Mouse (Mus musculus): ENCODE measurements around the gene Rad52. TPM values are rescaled to one million over a fixed set of nuclear protein-coding genes. Genes with fewer than 3 reads are reported as not detected.
A peak's percentile ranks its signal among the peaks of the same experiment; 100 is the strongest.

Gene Rad52
- polyA plus RNA-seq (2014; fragmentation: Nextera tagmentation; extraction: Ambion mirVana), result 18.5 and 22.8 TPM in 2 replicates

GRCm38 (mm10) chr6:119902204-119903080 lies at the start of gene Rad52:
Gene Rad52, plus strand, starts transcription at chr6:119902698.
- H3K9ac ChIP-seq, result peak within 1 kb of the TSS; percentile 94
- H3K4me1 ChIP-seq (ENCODE audit: insufficient read depth), result no peaks in the 10 kb centered on the region; the same call in 1 of the 2 replicates
- no peak for TF ChIP-seq CTCF (IDR thresholded peaks at IDR 0.05; ENCODE audit: low read depth)
- H3K27me3 ChIP-seq (ENCODE audit: insufficient read depth, low read length), result no peaks in the 10 kb centered on the region
- WGBS, result under 1% methylated on average over 67 of the region's 67 CpGs
- H3K27ac ChIP-seq (ENCODE audit: low read depth), result peak within 1 kb of the TSS; percentile 95
- peak within 1 kb of the TSS; percentile 89 for H3K4me3 ChIP-seq (ENCODE audit: low read depth, low read length)
- no peaks in the 10 kb centered on the region for H3K36me3 ChIP-seq (ENCODE audit: insufficient read depth)
- peak; percentile 93 for ATAC-seq (ENCODE audit: insufficient read depth)
- peak within 1 kb of the TSS; percentile 81 for H3K4me2 ChIP-seq
- no peaks in the 10 kb centered on the region for H3K9me3 ChIP-seq (ENCODE audit: low read depth, low read length)
- DNase-seq, result peak; percentile 94

- Histone ChIP-seq H3K9ac (no peak overlapping the region), H3K4me1 (ENCODE audit: insufficient read depth) (no peaks in the 10 kb centered on the region; the same call in 1 of the 2 replicates), H3K4me3 (ENCODE audit: low read depth, low read length) (no peak overlapping the region), H3K27ac (ENCODE audit: low read depth) (no peak overlapping the region), H3K9me3 (ENCODE audit: low read depth, low read length) (no peaks in the 10 kb centered on the region), H3K36me3 (ENCODE audit: insufficient read depth) (no peaks in the 10 kb centered on the region), H3K4me2 (no peak overlapping the region), H3K27me3 (ENCODE audit: insufficient read depth, low read length) (no peaks in the 10 kb centered on the region)
- no peak for TF ChIP-seq CTCF (IDR thresholded peaks at IDR 0.05; ENCODE audit: low read depth)
- no peak for ATAC-seq (ENCODE audit: insufficient read depth)
- 20% methylated on average over 2 of the region's 2 CpGs for WGBS
- DNase-seq, result no peak
These were observed 48.3 kb upstream of the Rad52 start for GRCm38 (mm10) chr6:119854156-119854555.

- ATAC-seq (ENCODE audit: insufficient read depth), result no peak
- 86% methylated on average over 4 of the region's 4 CpGs for WGBS
These were observed 47.0 kb upstream of the Rad52 start for GRCm38 (mm10) chr6:119855471-119855870.

GRCm38 (mm10) chr6:119860236-119860635 lies 42.3 kb upstream of the Rad52 start:
- Histone ChIP-seq H3K9me3 (ENCODE audit: low read depth, low read length) (no peaks in the 10 kb centered on the region), H3K4me2 (no peak overlapping the region), H3K9ac (no peak overlapping the region), H3K27ac (ENCODE audit: low read depth) (no peak overlapping the region), H3K36me3 (ENCODE audit: insufficient read depth) (no peaks in the 10 kb centered on the region), H3K4me3 (ENCODE audit: low read depth, low read length) (no peak overlapping the region), H3K4me1 (ENCODE audit: insufficient read depth) (no peaks in the 10 kb centered on the region), H3K27me3 (ENCODE audit: insufficient read depth, low read length) (no peaks in the 10 kb centered on the region)
- no peak for ATAC-seq (ENCODE audit: insufficient read depth)
- WGBS, result 78% methylated on average over 2 of the region's 2 CpGs
- no peak for TF ChIP-seq CTCF (IDR thresholded peaks at IDR 0.05; ENCODE audit: low read depth)
- no peak for DNase-seq

More at GRCm38 (mm10) chr6:119855471-119855870, 47.0 kb upstream of the Rad52 start:
- Histone ChIP-seq H3K4me2 (no peak overlapping the region), H3K36me3 (ENCODE audit: insufficient read depth) (no peaks in the 10 kb centered on the region), H3K27ac (ENCODE audit: low read depth) (no peak overlapping the region), H3K4me1 (ENCODE audit: insufficient read depth) (no peaks in the 10 kb centered on the region), H3K4me3 (ENCODE audit: low read depth, low read length) (no peak overlapping the region), H3K27me3 (ENCODE audit: insufficient read depth, low read length) (no peaks in the 10 kb centered on the region), H3K9me3 (ENCODE audit: low read depth, low read length) (no peaks in the 10 kb centered on the region), H3K9ac (no peak overlapping the region)
- TF ChIP-seq CTCF (IDR thresholded peaks at IDR 0.05; ENCODE audit: low read depth), result no peak
- no peak for DNase-seq

- 75% methylated on average over 8 of the region's 8 CpGs for WGBS
- H3K36me3 ChIP-seq (ENCODE audit: insufficient read depth), result no peaks in the 10 kb centered on the region
These were observed 41.0 kb upstream of the Rad52 start for GRCm38 (mm10) chr6:119861519-119861918.

GRCm38 (mm10) chr6:119864341-119865034 lies 38.0 kb upstream of the Rad52 start:
- Histone ChIP-seq H3K9ac (no peak overlapping the region), H3K9me3 (ENCODE audit: low read depth, low read length) (no peaks in the 10 kb centered on the region), H3K36me3 (ENCODE audit: insufficient read depth) (no peaks in the 10 kb centered on the region), H3K4me1 (ENCODE audit: insufficient read depth) (no peaks in the 10 kb centered on the region), H3K27ac (ENCODE audit: low read depth) (no peak overlapping the region), H3K27me3 (ENCODE audit: insufficient read depth, low read length) (no peaks in the 10 kb centered on the region), H3K4me3 (ENCODE audit: low read depth, low read length) (no peak overlapping the region), H3K4me2 (no peak overlapping the region)
- TF ChIP-seq CTCF (IDR thresholded peaks at IDR 0.05; ENCODE audit: low read depth), result no peak
- DNase-seq (no peak), ATAC-seq (ENCODE audit: insufficient read depth) (no peak)
- 83% methylated on average over 11 of the region's 11 CpGs for WGBS

More at GRCm38 (mm10) chr6:119861519-119861918, 41.0 kb upstream of the Rad52 start:
- no peak overlapping the region for H3K4me2 ChIP-seq
- DNase-seq (no peak), ATAC-seq (ENCODE audit: insufficient read depth) (no peak)
- H3K4me3 ChIP-seq (ENCODE audit: low read depth, low read length), result no peak overlapping the region
- no peaks in the 10 kb centered on the region for H3K4me1 ChIP-seq (ENCODE audit: insufficient read depth)
- no peak overlapping the region for H3K9ac ChIP-seq
- H3K27me3 ChIP-seq (ENCODE audit: insufficient read depth, low read length), result no peaks in the 10 kb centered on the region
- H3K9me3 ChIP-seq (ENCODE audit: low read depth, low read length), result no peaks in the 10 kb centered on the region
- no peak overlapping the region for H3K27ac ChIP-seq (ENCODE audit: low read depth)
- no peak for TF ChIP-seq CTCF (IDR thresholded peaks at IDR 0.05; ENCODE audit: low read depth)

GRCm38 (mm10) chr6:119883151-119883550 lies 19.3 kb upstream of the Rad52 start:
- no peaks in the 10 kb centered on the region for H3K4me1 ChIP-seq (ENCODE audit: insufficient read depth)
- no peak overlapping the region for H3K9ac ChIP-seq
- no peaks in the 10 kb centered on the region for H3K27me3 ChIP-seq (ENCODE audit: insufficient read depth, low read length)
- 63% methylated on average over 7 of the region's 7 CpGs for WGBS
- DNase-seq (no peak), ATAC-seq (ENCODE audit: insufficient read depth) (no peak)
- TF ChIP-seq CTCF (IDR thresholded peaks at IDR 0.05; ENCODE audit: low read depth), result no peak
- H3K27ac ChIP-seq (ENCODE audit: low read depth), result no peak overlapping the region
- H3K9me3 ChIP-seq (ENCODE audit: low read depth, low read length), result no peaks in the 10 kb centered on the region
- no peaks in the 10 kb centered on the region for H3K36me3 ChIP-seq (ENCODE audit: insufficient read depth)
- no peak overlapping the region for H3K4me3 ChIP-seq (ENCODE audit: low read depth, low read length)
- no peak overlapping the region for H3K4me2 ChIP-seq
